Mouse (Mus musculus) MEL (cell line): ENCODE data around the gene Nfkbid. TPM values are rescaled to one million over a fixed set of nuclear protein-coding genes. Genes with fewer than 3 reads are reported as not detected.

ENCODE experiments used
- DNase-seq: peaks from one replicate; pipeline ENCODE4 v3.0.0; 2011; ENCODE audit warnings: low read depth, low spot score
- H3K27ac ChIP-seq: 2 replicates; pipeline ENCODE4 v1.5.1; 2012; ENCODE audit warnings: low read depth, mild to moderate bottlenecking, control low read depth, low read length, moderate library complexity; ENCODE audit not compliant: control insufficient read depth
- H3K27me3 ChIP-seq, 2 experiments: fragments of 150-350 bp in 1 of 2; sonication (generic) in 1 of 2; 2 replicates each; pipeline ENCODE4 v1.6.1; 2012; ENCODE audit warnings: low read length in 2 of 2, mild to moderate bottlenecking in 2 of 2, improper control_type of control experiment in 1 of 2, moderate library complexity in 1 of 2; ENCODE audit not compliant: insufficient read depth in 2 of 2, control insufficient read depth in 1 of 2
- H3K36me3 ChIP-seq, 2 experiments: 2 replicates each; pipeline ENCODE4 v1.6.1; 2012 to 2014; ENCODE audit warnings: low read length in 2 of 2, improper control_type of control experiment in 1 of 2, inconsistent platforms in 1 of 2, mild to moderate bottlenecking in 1 of 2; ENCODE audit not compliant: insufficient read depth in 2 of 2, control insufficient read depth in 1 of 2
- H3K4me1 ChIP-seq, 2 experiments: fragments of 150-350 bp in 1 of 2; sonication (generic) in 1 of 2; 2 replicates each; pipeline ENCODE4 v1.6.1; 2012; ENCODE audit warnings: low read length in 2 of 2, improper control_type of control experiment in 1 of 2, mild to moderate bottlenecking in 1 of 2; ENCODE audit not compliant: insufficient read depth in 2 of 2, control insufficient read depth in 1 of 2
- H3K4me3 ChIP-seq, 2 experiments: fragments of 150-350 bp in 1 of 2; sonication (generic) in 1 of 2; 2 replicates each; pipeline ENCODE4 v1.5.1; 2012; ENCODE audit warnings: low read depth in 2 of 2, low read length in 2 of 2, mild to moderate bottlenecking in 2 of 2, moderate library complexity in 2 of 2, control low read depth in 1 of 2, improper control_type of control experiment in 1 of 2; ENCODE audit not compliant: control insufficient read depth in 1 of 2, insufficient read depth in 1 of 2
- H3K79me2 ChIP-seq: 2 replicates; pipeline ENCODE4 v1.6.1; 2012; ENCODE audit warnings: mild to moderate bottlenecking, low read length, moderate library complexity; ENCODE audit not compliant: control insufficient read depth, poor library complexity, insufficient read depth
- H3K9ac ChIP-seq: 2 replicates; pipeline ENCODE4 v1.6.1; 2012; ENCODE audit warnings: low read depth, mild to moderate bottlenecking, control low read depth, low read length, moderate library complexity; ENCODE audit not compliant: control insufficient read depth, poor library complexity, severe bottlenecking
- H3K9me3 ChIP-seq: fragments of 150-350 bp; sonication (generic); replicated peaks from 2 replicates; pipeline ENCODE4 v1.6.1; 2012; ENCODE audit warnings: mild to moderate bottlenecking, low read length, improper control_type of control experiment, moderate library complexity; ENCODE audit not compliant: insufficient read depth
- BHLHE40 ChIP-seq: IDR thresholded peaks from 2 replicates; pipeline ENCODE4 v1.6.1; 2012; ENCODE audit warnings: low read depth, mild to moderate bottlenecking, inconsistent platforms, low read length, improper control_type of control experiment, borderline replicate concordance
- CHD1 ChIP-seq: IDR thresholded peaks from 2 replicates; pipeline ENCODE4 v1.6.1; 2012; ENCODE audit warnings: low read depth, mild to moderate bottlenecking, inconsistent platforms, low read length, improper control_type of control experiment
- CTCF ChIP-seq, 3 experiments: IDR thresholded peaks in 2 of 3; conservative IDR thresholded peaks in 1 of 3; 2 replicates each; pipeline ENCODE4 v1.5.1; 2011 to 2012; ENCODE audit warnings: low read length in 3 of 3, low read depth in 2 of 3, mild to moderate bottlenecking in 2 of 3, improper control_type of control experiment in 1 of 3, inconsistent platforms in 1 of 3, mixed read lengths in 1 of 3, moderate library complexity in 1 of 3; ENCODE audit not compliant: control insufficient read depth in 1 of 3, insufficient read depth in 1 of 3, poor library complexity in 1 of 3, severe bottlenecking in 1 of 3
- E2F4 ChIP-seq: IDR thresholded peaks from 2 replicates; pipeline ENCODE4 v1.6.1; 2011; ENCODE audit warnings: low read depth, low read length, improper control_type of control experiment, borderline replicate concordance
- EP300 ChIP-seq, 2 experiments: IDR thresholded peaks; 2 replicates each; pipeline ENCODE4 v1.6.1; 2011; ENCODE audit warnings: improper control_type of control experiment in 2 of 2, low read length in 2 of 2, low read depth in 1 of 2, mild to moderate bottlenecking in 1 of 2
- GABPA ChIP-seq: IDR thresholded peaks from 2 replicates; pipeline ENCODE4 v1.6.1; 2012; ENCODE audit warnings: low read depth, mild to moderate bottlenecking, inconsistent platforms, low read length, improper control_type of control experiment, moderate library complexity
- HCFC1 ChIP-seq: IDR thresholded peaks from 2 replicates; pipeline ENCODE4 v1.6.1; 2012; ENCODE audit warnings: low read depth, mild to moderate bottlenecking, inconsistent platforms, low read length, improper control_type of control experiment, moderate library complexity
- MXI1 ChIP-seq: IDR thresholded peaks from 2 replicates; pipeline ENCODE4 v1.6.1; 2011; ENCODE audit warnings: mild to moderate bottlenecking, low read depth, low read length, improper control_type of control experiment
- MYB ChIP-seq: IDR thresholded peaks from 2 replicates; pipeline ENCODE4 v1.6.1; 2011; ENCODE audit warnings: mild to moderate bottlenecking, low read depth, low read length, improper control_type of control experiment
- MYC ChIP-seq: IDR thresholded peaks from 2 replicates; pipeline ENCODE4 v1.6.1; 2011; ENCODE audit warnings: low read depth, mild to moderate bottlenecking, low read length, improper control_type of control experiment, moderate library complexity
- NELFE ChIP-seq: IDR thresholded peaks from 2 replicates; pipeline ENCODE4 v1.6.1; 2011; ENCODE audit warnings: low read depth, low read length, improper control_type of control experiment
- TAL1 ChIP-seq: IDR thresholded peaks from 2 replicates; pipeline ENCODE4 v1.6.1; 2012; ENCODE audit warnings: mild to moderate bottlenecking, inconsistent platforms, low read length, moderate library complexity, mixed read lengths
- TCF12 ChIP-seq: IDR thresholded peaks from 2 replicates; pipeline ENCODE4 v1.6.1; 2014; ENCODE audit warnings: low read depth, mild to moderate bottlenecking, inconsistent platforms, low read length, improper control_type of control experiment, moderate library complexity
- ZC3H11A ChIP-seq: IDR thresholded peaks from 2 replicates; pipeline ENCODE4 v1.6.1; 2012; ENCODE audit warnings: low read depth, mild to moderate bottlenecking, inconsistent platforms, low read length, improper control_type of control experiment
- ZMIZ1 ChIP-seq: IDR thresholded peaks from 2 replicates; pipeline ENCODE4 v1.6.1; 2012; ENCODE audit warnings: low read depth, mild to moderate bottlenecking, inconsistent platforms, low read length, improper control_type of control experiment, moderate library complexity
- polyA plus RNA-seq, 2 experiments: library from polyadenylated mRNA; stranded (reverse) in 1 of 2; unstranded in 1 of 2; fragments of >175 nt in 1 of 2; fragments of >200 nt in 1 of 2; gene quantifications; 2 replicates each; pipeline versions ENCODE4 v1.2.1 to v1.2.4; 2012; ENCODE audit warnings: low replicate concordance in 2 of 2, low read depth in 1 of 2; ENCODE audit not compliant: insufficient read length in 2 of 2, insufficient read depth in 1 of 2, missing spikeins in 1 of 2
- total RNA-seq: library from RNA; depleted of rRNA; stranded (reverse); fragments of 300-350 nt; gene quantifications from 2 replicates; pipeline ENCODE4 v1.2.3, GENCODE M21; 2012

Nfkbid gene
- total and polyA plus RNA-seq, 3 experiments: 7.0 to 16.7 TPM; not detected in 1

DNA sequence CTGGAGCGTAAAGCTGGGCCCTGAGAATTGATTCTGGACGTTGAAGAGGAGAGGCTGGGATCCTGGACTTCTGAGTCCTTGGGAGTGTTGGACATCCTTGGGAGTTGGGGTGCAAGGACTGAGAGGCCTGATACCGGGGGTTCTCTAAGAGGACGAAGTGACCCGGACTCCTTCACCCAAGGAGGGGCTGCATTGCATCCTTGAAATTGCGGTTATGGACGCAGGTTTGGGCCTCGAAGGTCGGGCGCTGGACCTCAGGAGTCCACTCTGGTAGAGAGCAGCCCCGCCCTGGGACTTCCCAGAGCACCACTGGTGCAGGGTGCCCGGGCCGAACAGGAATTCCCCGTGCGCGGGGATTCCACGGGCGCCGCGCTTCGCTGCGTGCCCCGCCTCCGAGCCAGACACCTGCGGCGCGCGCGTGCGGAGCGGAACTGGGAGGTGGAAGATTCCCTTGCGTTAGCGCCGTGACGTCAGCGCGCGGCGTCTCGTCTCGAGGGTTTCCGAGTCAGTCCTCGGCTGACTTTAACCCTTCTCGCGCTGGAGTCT lies 431 bp downstream of the Nfkbid start (continued):
- no peak for TF ChIP-seq MYC
- TF ChIP-seq GABPA: no peak
- TF ChIP-seq ZC3H11A: no peak
- TF ChIP-seq, all 39 proteins: peak for 12

DNA sequence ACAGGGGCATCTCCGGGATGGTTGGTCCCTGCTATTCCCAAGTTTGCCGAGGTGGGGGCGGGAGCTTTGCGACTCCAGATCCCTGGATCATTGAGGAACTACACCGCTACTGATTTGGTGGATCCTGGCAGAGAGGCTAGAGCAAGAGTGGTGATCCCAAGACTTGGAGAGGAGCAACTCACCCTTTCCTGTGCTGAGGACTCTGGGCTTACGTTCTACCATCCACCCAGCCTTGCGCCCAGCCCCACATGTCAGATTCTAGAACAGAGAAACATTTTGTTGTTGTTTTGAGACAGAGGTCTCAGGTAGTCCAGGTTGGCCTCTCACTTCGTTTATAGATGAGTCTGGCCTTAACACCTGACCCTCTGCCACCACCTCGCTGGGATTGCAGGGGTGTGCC lies 1.0 kb downstream of the Nfkbid start:
- peaks cover 21% of the 10 kb centered on the region for H3K79me2 ChIP-seq
- TF ChIP-seq MYB (no peak), TAL1 (no peak), MXI1 (no peak), HCFC1 (no peak), BHLHE40 (no peak), EP300 (IDR thresholded peaks at IDR 0.05; ENCODE audit: low read depth in 1 of 2, low read length in 2 of 2) (no peak), TCF12 (no peak), CTCF (IDR thresholded peaks at IDR 0.05 in 2 of 3, conservative IDR thresholded peaks at IDR 0.05 in 1 of 3; ENCODE audit: control insufficient read depth in 1 of 3, insufficient read depth in 1 of 3, low read depth in 2 of 3, low read length in 3 of 3, poor library complexity in 1 of 3, severe bottlenecking in 1 of 3) (no peak), E2F4 (no peak), CHD1 (no peak)
- H3K9me3 ChIP-seq: no peaks in the 10 kb centered on the region
- peak overlapping the region; percentile 75 to 77 for H3K4me3 ChIP-seq
- no peak for DNase-seq
- H3K36me3 ChIP-seq: peaks cover 5 to 13% of the 10 kb centered on the region in 2 experiments
- H3K27me3 ChIP-seq: no peaks in the 10 kb centered on the region
- H3K27ac ChIP-seq: no peak overlapping the region
- H3K4me1 ChIP-seq: peaks cover 0 to 25% of the 10 kb centered on the region in 2 experiments; a peak in 3 of 4 replicates
- peak overlapping the region; percentile 61 for H3K9ac ChIP-seq

DNA sequence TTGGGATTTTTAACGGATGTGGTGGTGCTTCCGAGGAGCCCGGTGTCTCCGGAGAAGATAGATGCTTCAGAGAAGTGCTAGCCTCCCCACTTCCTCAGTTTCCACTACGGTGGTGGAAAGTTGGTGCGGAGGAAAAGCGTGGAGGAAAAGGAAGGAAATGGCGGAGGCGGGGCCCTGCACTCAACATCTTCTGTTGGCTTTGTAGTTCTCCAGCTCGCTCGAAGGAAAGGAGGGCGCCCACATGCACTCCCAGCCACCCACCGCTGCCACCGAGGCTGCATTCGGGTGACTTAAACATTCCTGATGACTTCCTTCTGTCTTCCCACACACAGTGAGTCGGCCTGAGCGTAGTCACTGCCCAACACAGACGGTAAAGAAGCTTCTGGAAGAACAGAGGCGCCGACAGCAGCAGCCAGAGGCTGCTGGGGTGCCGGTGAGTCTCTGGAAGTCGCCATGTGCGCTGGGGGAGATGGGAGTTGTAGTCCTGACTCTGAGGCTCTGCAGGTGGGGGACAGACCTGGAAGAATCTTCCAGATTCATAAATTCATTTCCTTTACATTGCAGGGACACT lies 1.6 kb downstream of the Nfkbid start:
- Histone ChIP-seq H3K9ac (peak overlapping the region; percentile 61; the same call in 1 of the 2 replicates), H3K4me3 (peak overlapping the region in 1 of 2 experiments; percentile 75; a peak in 1 of 4 replicates), H3K27me3 (no peaks in the 10 kb centered on the region), H3K9me3 (no peaks in the 10 kb centered on the region), H3K36me3 (peaks cover 5 to 10% of the 10 kb centered on the region in 2 experiments), H3K79me2 (peaks cover 21% of the 10 kb centered on the region), H3K27ac (no peak overlapping the region), H3K4me1 (peaks cover 0 to 21% of the 10 kb centered on the region in 2 experiments; a peak in 2 of 4 replicates)
- no peak for DNase-seq
- no peak for TF ChIP-seq EP300 (IDR thresholded peaks at IDR 0.05; ENCODE audit: low read depth in 1 of 2, low read length in 2 of 2)
- no peak for TF ChIP-seq TAL1
- no peak for TF ChIP-seq ZMIZ1
- no peak for TF ChIP-seq NELFE
